Mouse (Mus musculus): ENCODE results near the gene Arrdc2. TPM values are rescaled to one million over a fixed set of nuclear protein-coding genes. Genes with fewer than 3 reads are reported as not detected.

Arrdc2 gene
- polyA plus RNA-seq, 1 experiment from 2014 or later: 5.5 TPM

DNA sequence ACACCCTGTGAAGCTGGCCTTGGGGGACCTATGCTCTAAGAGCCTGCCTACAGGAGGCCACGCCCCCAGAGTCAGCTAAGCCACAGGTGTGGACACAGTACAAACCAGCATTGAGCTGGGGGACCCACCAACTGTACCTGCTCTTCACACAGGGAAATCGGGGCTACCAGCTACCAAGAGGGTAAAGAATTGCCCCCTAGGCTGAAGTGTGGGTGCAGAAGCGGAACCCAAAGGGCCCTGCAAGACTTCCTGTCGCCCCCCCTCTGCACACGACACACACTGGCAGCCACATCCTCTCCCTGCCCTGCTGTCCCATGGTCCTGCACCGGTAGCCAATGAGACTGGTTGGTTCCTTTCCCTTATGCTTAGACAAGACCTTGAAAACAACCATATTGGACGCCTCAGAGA, 48.2 kb downstream of the Arrdc2 start:
- peaks cover 18% of the 10 kb centered on the region; the same call in 1 of the 2 replicates for H3K27me3 ChIP-seq
- no peaks in the 10 kb centered on the region for H3K9me3 ChIP-seq
- H3K36me3 ChIP-seq: peaks cover 19% of the 10 kb centered on the region
- 45% methylated on average over 7 of the region's 7 CpGs for WGBS
- no peak for ATAC-seq (ENCODE audit: borderline replicate concordance, extremely low read depth, low FRiP score, low TSS enrichment)
- peaks cover 51% of the 10 kb centered on the region for H3K4me1 ChIP-seq
- H3K4me3 ChIP-seq: peak overlapping the region; percentile 86
- peak overlapping the region; percentile 93 for H3K4me2 ChIP-seq
- peak overlapping the region; percentile 98 for H3K9ac ChIP-seq
- H3K27ac ChIP-seq: 0 out of 2 replicates have a peak overlapping the region, but pooled peaks have one; percentile 90

DNA sequence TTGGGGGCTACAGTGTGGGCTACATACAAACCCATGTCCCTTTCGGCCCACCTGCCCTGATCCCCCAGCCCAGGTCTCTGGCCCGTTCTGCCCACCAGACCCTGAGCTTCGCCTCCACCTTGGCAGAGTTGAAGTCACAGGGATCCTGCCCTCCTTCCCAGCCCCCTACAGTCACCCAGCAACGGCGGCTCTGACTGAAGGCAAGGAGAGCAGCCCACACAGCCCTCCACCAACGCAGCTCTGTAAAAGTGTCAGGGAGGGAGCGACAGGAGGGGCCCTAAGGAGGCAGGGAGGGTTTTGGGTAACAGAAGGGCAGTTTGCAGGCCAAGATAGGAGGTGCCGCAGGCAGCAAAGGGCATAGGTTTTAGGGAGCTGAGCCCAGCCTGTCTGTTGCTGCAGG, 48.7 kb downstream of the Arrdc2 start:
- Histone ChIP-seq H3K4me2 (peak overlapping the region; percentile 93), H3K9ac (peak overlapping the region; percentile 25; the same call in 1 of the 2 replicates), H3K4me1 (peaks cover 48% of the 10 kb centered on the region), H3K27ac (no peak overlapping the region), H3K4me3 (peak overlapping the region; percentile 86), H3K27me3 (peaks cover 18% of the 10 kb centered on the region; the same call in 1 of the 2 replicates), H3K9me3 (no peaks in the 10 kb centered on the region), H3K36me3 (peaks cover 22% of the 10 kb centered on the region)
- 47% methylated on average over 8 of the region's 8 CpGs for WGBS
- ATAC-seq (ENCODE audit: borderline replicate concordance, extremely low read depth, low FRiP score, low TSS enrichment): no peak

DNA sequence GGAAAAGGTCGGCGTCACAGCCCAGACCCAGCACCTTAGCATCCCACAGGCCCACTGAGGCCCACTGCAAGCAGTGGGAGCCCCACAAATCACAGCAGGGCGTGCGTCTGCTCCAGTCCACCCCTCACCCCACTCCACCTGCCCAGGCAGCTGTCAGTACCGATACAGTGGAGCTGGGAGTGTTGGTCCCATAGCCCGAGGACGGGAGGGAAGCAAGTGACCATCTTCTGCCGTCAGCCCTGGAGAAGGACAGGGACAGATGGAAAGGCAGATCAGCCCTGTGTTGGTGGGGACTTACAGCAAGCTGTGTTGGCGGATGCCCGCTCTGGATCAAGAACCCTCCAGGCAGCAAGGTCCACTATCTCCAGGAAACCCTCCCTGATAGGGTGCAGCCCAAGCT, 50.5 kb downstream of the Arrdc2 start:
- Histone ChIP-seq H3K4me3 (no peak overlapping the region), H3K9me3 (no peaks in the 10 kb centered on the region), H3K27me3 (peaks cover 6% of the 10 kb centered on the region; the same call in 1 of the 2 replicates), H3K9ac (no peak overlapping the region), H3K27ac (no peak overlapping the region), H3K36me3 (peaks cover 35% of the 10 kb centered on the region), H3K4me1 (peaks cover 48% of the 10 kb centered on the region), H3K4me2 (no peak overlapping the region)
- no peak for ATAC-seq (ENCODE audit: borderline replicate concordance, extremely low read depth, low FRiP score, low TSS enrichment)
- 80% methylated on average over 10 of the region's 10 CpGs for WGBS

DNA sequence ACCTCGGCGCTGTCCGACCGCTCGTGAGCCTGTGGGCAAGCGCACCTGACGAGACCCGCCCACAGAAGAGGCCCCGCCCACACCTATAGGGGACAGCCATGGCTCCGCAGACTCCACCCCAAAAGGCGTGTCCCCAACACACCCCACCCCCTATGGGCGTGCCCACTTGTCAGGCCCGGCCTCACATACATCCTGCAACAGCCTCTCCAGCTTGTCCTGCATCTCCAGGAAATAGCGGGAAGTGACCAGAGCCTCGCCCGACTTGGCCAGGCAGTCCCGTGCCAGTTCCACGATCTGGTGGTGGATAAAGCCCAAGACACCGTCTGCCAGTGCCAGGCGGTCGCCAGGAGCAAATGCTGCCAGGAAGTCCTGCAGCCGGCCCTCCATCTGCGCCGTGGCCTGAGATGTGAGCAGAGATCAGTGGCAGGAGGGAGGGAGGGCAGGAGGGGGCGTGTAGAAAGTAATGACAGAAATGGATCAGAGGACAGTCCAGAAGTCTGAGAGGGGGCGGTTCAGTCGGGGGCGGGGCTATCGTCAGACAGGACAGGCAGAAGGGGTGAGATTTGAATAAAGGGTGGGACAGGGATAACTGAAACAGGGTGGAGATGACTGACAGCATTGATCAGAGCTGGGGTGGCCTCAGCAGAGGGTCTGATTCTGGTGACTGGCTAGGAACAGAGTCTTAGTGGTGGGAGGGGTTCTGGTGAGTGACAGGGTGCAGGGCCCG, 51.4 kb downstream of the Arrdc2 start:
- Histone ChIP-seq H3K9ac (no peak overlapping the region), H3K27me3 (no peaks in the 10 kb centered on the region; the same call in 1 of the 2 replicates), H3K9me3 (no peaks in the 10 kb centered on the region), H3K4me1 (peaks cover 40% of the 10 kb centered on the region), H3K36me3 (peaks cover 43% of the 10 kb centered on the region), H3K4me3 (0 out of 2 replicates have a peak overlapping the region, but pooled peaks have one; percentile 17), H3K27ac (no peak overlapping the region), H3K4me2 (peak overlapping the region; percentile 40)
- ATAC-seq (ENCODE audit: borderline replicate concordance, extremely low read depth, low FRiP score, low TSS enrichment): 0 out of 2 replicates have a peak, but pooled peaks have one; percentile 10
- WGBS: 28% methylated on average over 30 of the region's 30 CpGs

DNA sequence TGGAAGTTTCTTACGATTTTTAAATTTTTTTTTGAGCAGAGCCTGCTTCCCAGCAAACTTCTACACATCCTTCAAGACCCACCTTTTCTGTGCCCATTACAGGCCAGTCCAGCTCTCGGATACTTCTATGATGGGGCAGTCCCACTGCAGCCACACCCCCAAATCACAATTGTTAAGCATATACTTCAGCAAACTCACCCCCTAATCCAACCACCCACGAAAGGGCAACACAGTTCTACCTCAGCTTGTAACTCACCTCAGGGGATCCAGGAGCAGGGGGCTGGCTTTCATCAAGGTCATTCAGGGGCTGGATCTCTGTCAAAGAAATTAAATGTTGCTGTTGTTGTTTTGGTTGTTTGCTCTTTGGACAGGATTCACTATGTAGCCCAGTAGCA, 52.5 kb downstream of the Arrdc2 start:
- no peak overlapping the region for H3K4me2 ChIP-seq
- H3K27ac ChIP-seq: no peak overlapping the region
- H3K4me1 ChIP-seq: peaks cover 33% of the 10 kb centered on the region
- no peaks in the 10 kb centered on the region for H3K27me3 ChIP-seq
- peaks cover 47% of the 10 kb centered on the region for H3K36me3 ChIP-seq
- WGBS: 75% methylated on average over 3 of the region's 3 CpGs
- no peak overlapping the region for H3K4me3 ChIP-seq
- no peaks in the 10 kb centered on the region for H3K9me3 ChIP-seq
- H3K9ac ChIP-seq: no peak overlapping the region
- no peak for ATAC-seq (ENCODE audit: borderline replicate concordance, extremely low read depth, low FRiP score, low TSS enrichment)

DNA sequence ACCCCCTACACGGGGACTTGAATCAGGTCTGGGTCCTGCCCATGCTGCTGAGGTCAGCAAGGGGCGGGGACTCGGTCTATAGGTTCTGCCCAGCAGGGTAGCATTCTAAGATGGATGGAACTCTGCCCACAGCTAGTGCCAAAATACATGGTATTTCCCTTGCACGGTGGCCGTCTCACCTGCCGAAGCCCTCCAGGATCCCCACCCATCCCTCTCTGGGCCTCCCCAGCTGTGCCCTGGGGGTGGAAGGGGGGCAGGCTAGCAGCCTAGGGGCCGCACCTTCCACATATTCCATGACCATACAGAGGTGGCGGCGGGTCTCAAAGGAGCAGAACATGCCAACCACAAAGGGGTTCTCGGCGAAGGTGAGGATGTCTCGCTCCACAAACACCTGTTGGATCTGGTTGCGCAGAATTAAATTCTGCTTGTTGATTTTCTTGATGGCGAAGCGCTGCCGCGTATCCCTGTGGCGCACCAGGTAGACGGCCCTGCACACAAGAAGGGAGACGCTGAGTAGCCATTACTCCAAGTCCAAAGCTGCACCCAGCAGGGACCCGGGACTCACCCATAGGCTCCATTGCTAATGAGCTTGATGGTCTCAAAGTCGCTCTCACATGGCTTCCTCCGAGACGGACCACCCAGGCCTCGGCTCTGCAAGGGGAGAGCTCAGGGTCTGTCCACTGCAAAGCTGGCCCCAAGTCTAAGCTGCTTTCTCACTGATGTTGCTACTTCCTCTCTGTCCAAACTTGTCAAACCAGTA, 53.0 kb downstream of the Arrdc2 start:
- no peak overlapping the region for H3K9ac ChIP-seq
- H3K27ac ChIP-seq: no peak overlapping the region
- H3K4me2 ChIP-seq: no peak overlapping the region
- no peak overlapping the region for H3K4me3 ChIP-seq
- no peak for ATAC-seq (ENCODE audit: borderline replicate concordance, extremely low read depth, low FRiP score, low TSS enrichment)
- H3K9me3 ChIP-seq: no peaks in the 10 kb centered on the region
- no peaks in the 10 kb centered on the region for H3K27me3 ChIP-seq
- WGBS: 88% methylated on average over 25 of the region's 25 CpGs
- H3K36me3 ChIP-seq: peaks cover 52% of the 10 kb centered on the region
- H3K4me1 ChIP-seq: peaks cover 27% of the 10 kb centered on the region

Small RNA genes within 50 kb of the gene (microRNA-seq; reads per million reads assigned to microRNA genes)
- not detected for gene Mir7240

Other genes with a start within 250 kb of the Arrdc2 start
- gene Isyna1, start 245.3 kb downstream of the Arrdc2 start, polyA plus RNA-seq (2015; fragmentation: Nextera tagmentation; extraction: Ambion mirVana): 134 TPM in 2 replicates
- 111 and 122 TPM in 2 replicates for gene Ssbp4, start 230.8 kb downstream of the Arrdc2 start, polyA plus RNA-seq (2015; fragmentation: Nextera tagmentation; extraction: Ambion mirVana)
- gene Lrrc25, start 223.6 kb downstream of the Arrdc2 start, polyA plus RNA-seq (2015; fragmentation: Nextera tagmentation; extraction: Ambion mirVana): 1.9 and 2.5 TPM in 2 replicates
- gene Gdf15, start 207.3 kb downstream of the Arrdc2 start, polyA plus RNA-seq (2015; fragmentation: Nextera tagmentation; extraction: Ambion mirVana): 0.31 and 0.45 TPM in 2 replicates
- gene Pgpep1, start 179.3 kb downstream of the Arrdc2 start, polyA plus RNA-seq (2015; fragmentation: Nextera tagmentation; extraction: Ambion mirVana): 38.5 and 47.7 TPM in 2 replicates
- gene Lsm4, start 166.5 kb downstream of the Arrdc2 start, polyA plus RNA-seq (2015; fragmentation: Nextera tagmentation; extraction: Ambion mirVana): 268 and 320 TPM in 2 replicates
- 49.7 TPM in 2 replicates for gene Jund, start 140.8 kb downstream of the Arrdc2 start, polyA plus RNA-seq (2015; fragmentation: Nextera tagmentation; extraction: Ambion mirVana)
- 0.02 TPM in 1 of 2 replicates, not detected in the other for gene Iqcn, start 136.3 kb downstream of the Arrdc2 start, polyA plus RNA-seq (2015; fragmentation: Nextera tagmentation; extraction: Ambion mirVana)
- gene Gm3336, start 121.2 kb downstream of the Arrdc2 start, polyA plus RNA-seq (2015; fragmentation: Nextera tagmentation; extraction: Ambion mirVana): not detected in 2 replicates
- gene Pde4c, start 116.0 kb downstream of the Arrdc2 start, polyA plus RNA-seq (2015; fragmentation: Nextera tagmentation; extraction: Ambion mirVana): 0.08 and 0.16 TPM in 2 replicates
- 12.8 and 12.9 TPM in 2 replicates for gene Rab3a, start 85.0 kb downstream of the Arrdc2 start, polyA plus RNA-seq (2015; fragmentation: Nextera tagmentation; extraction: Ambion mirVana)
- 35.4 and 36.2 TPM in 2 replicates for gene Mpv17l2, start 78.8 kb downstream of the Arrdc2 start, polyA plus RNA-seq (2015; fragmentation: Nextera tagmentation; extraction: Ambion mirVana)
- 56.1 and 56.8 TPM in 2 replicates for gene Pik3r2, start 63.0 kb downstream of the Arrdc2 start, polyA plus RNA-seq (2015; fragmentation: Nextera tagmentation; extraction: Ambion mirVana)
- gene Mast3, start 34.7 kb downstream of the Arrdc2 start, polyA plus RNA-seq (2015; fragmentation: Nextera tagmentation; extraction: Ambion mirVana): 13.6 and 15.8 TPM in 2 replicates
- 0.16 and 0.27 TPM in 2 replicates for gene Il12rb1, start 31.3 kb downstream of the Arrdc2 start, polyA plus RNA-seq (2015; fragmentation: Nextera tagmentation; extraction: Ambion mirVana)
- gene Kcnn1, start 23.5 kb upstream of the Arrdc2 start, polyA plus RNA-seq (2015; fragmentation: Nextera tagmentation; extraction: Ambion mirVana): 1.2 TPM in 2 replicates
- gene Ccdc124, start 34.2 kb upstream of the Arrdc2 start, polyA plus RNA-seq (2015; fragmentation: Nextera tagmentation; extraction: Ambion mirVana): 112 and 118 TPM in 2 replicates
- gene Slc5a5, start 53.0 kb upstream of the Arrdc2 start, polyA plus RNA-seq (2015; fragmentation: Nextera tagmentation; extraction: Ambion mirVana): 0.25 and 0.29 TPM in 2 replicates
- 4,502 and 4,535 TPM in 2 replicates for gene Rpl18a, start 57.7 kb upstream of the Arrdc2 start, polyA plus RNA-seq (2015; fragmentation: Nextera tagmentation; extraction: Ambion mirVana)
- gene Map1s, start 66.2 kb upstream of the Arrdc2 start, polyA plus RNA-seq (2015; fragmentation: Nextera tagmentation; extraction: Ambion mirVana): 49.8 and 50.9 TPM in 2 replicates